Mouse (Mus musculus) myocyte (in vitro differentiated cells): ENCODE results near the gene Fam204a. TPM values are rescaled to one million over a fixed set of nuclear protein-coding genes. Genes with fewer than 3 reads are reported as not detected.

Experiments used
- H3K27me3 ChIP-seq: one replicate; pipeline ENCODE4 v1.6.1; 2011; ENCODE audit not compliant: control insufficient read depth, insufficient read depth, insufficient read length
- H3K36me3 ChIP-seq: one replicate; pipeline ENCODE4 v1.6.1; 2011; ENCODE audit not compliant: control insufficient read depth, insufficient read depth
- H3K4me2 ChIP-seq: one replicate; pipeline ENCODE4 v1.6.1; 2011; ENCODE audit warnings: low read depth, control low read depth
- H3K4me3 ChIP-seq: one replicate; pipeline ENCODE4 v1.5.1; 2011; ENCODE audit warnings: mild to moderate bottlenecking, control low read depth, moderate library complexity
- H3K79me2 ChIP-seq: one replicate; pipeline ENCODE4 v1.6.1; 2011; ENCODE audit not compliant: control insufficient read depth, insufficient read depth
- H3ac ChIP-seq: one replicate; pipeline ENCODE4 v1.6.1; 2011; ENCODE audit not compliant: control insufficient read depth, insufficient read length
- CEBPB ChIP-seq: IDR thresholded peaks from 2 replicates; pipeline ENCODE4 v1.6.1; 2011; ENCODE audit warnings: mild to moderate bottlenecking, moderate library complexity; ENCODE audit not compliant: poor library complexity, insufficient read depth, severe bottlenecking
- E2F4 ChIP-seq: IDR thresholded peaks from one replicate; pipeline ENCODE4 v1.6.1; 2011; ENCODE audit warnings: mild to moderate bottlenecking, control low read depth, moderate library complexity; ENCODE audit not compliant: insufficient read depth
- MAX ChIP-seq: IDR thresholded peaks from one replicate; pipeline ENCODE4 v1.6.1; 2011; ENCODE audit warnings: low read depth, mild to moderate bottlenecking, control low read depth
- MYOD1 ChIP-seq, 3 experiments: IDR thresholded peaks; one replicate each; pipeline ENCODE4 v1.6.1; 2011; ENCODE audit warnings: control low read depth in 2 of 3, low read depth in 2 of 3, mild to moderate bottlenecking in 2 of 3, moderate library complexity in 1 of 3; ENCODE audit not compliant: insufficient read length in 2 of 3, control insufficient read depth in 1 of 3
- MYOG ChIP-seq, 3 experiments: IDR thresholded peaks; one replicate each; pipeline ENCODE4 v1.6.1; 2011; ENCODE audit warnings: control low read depth in 2 of 3, low read depth in 2 of 3, mild to moderate bottlenecking in 2 of 3; ENCODE audit not compliant: insufficient read length in 2 of 3, control insufficient read depth in 1 of 3, insufficient read depth in 1 of 3
- POLR2A ChIP-seq: IDR thresholded peaks from one replicate; pipeline ENCODE4 v1.6.1; 2011; ENCODE audit warnings: low read depth, mild to moderate bottlenecking, control low read depth, moderate library complexity; ENCODE audit not compliant: insufficient read length
- POLR2AphosphoS2 ChIP-seq: IDR thresholded peaks from one replicate; pipeline ENCODE4 v1.6.1; 2011; ENCODE audit warnings: low read depth, control low read depth; ENCODE audit not compliant: insufficient read length
- REST ChIP-seq: IDR thresholded peaks from one replicate; pipeline ENCODE4 v1.6.1; 2011; ENCODE audit warnings: mild to moderate bottlenecking, control low read depth, moderate library complexity; ENCODE audit not compliant: insufficient read depth, insufficient read length
- SRF ChIP-seq: IDR thresholded peaks from one replicate; pipeline ENCODE4 v1.6.1; 2011; ENCODE audit warnings: low read depth; ENCODE audit not compliant: control insufficient read depth, insufficient read length
- TCF12 ChIP-seq: IDR thresholded peaks from one replicate; pipeline ENCODE4 v1.6.1; 2011; ENCODE audit warnings: mild to moderate bottlenecking, control low read depth; ENCODE audit not compliant: poor library complexity, insufficient read depth, severe bottlenecking
- TCF3 ChIP-seq: IDR thresholded peaks from one replicate; pipeline ENCODE4 v1.6.1; 2011; ENCODE audit warnings: low read depth, control low read depth; ENCODE audit not compliant: insufficient read length
- USF1 ChIP-seq: IDR thresholded peaks from one replicate; pipeline ENCODE4 v1.6.1; 2011; ENCODE audit warnings: low read depth, mild to moderate bottlenecking, control low read depth, moderate library complexity
- polyA plus RNA-seq: library from polyadenylated mRNA; unstranded; fragments of >200 nt; fragmentation: generic; extraction: Trizol; gene quantifications from one replicate; pipeline ENCODE4 v1.2.1, GENCODE M21; 2012; ENCODE audit warnings: missing spikeins

The Fam204a gene
- polyA plus RNA-seq, 1 experiment = 13.1 TPM

DNA sequence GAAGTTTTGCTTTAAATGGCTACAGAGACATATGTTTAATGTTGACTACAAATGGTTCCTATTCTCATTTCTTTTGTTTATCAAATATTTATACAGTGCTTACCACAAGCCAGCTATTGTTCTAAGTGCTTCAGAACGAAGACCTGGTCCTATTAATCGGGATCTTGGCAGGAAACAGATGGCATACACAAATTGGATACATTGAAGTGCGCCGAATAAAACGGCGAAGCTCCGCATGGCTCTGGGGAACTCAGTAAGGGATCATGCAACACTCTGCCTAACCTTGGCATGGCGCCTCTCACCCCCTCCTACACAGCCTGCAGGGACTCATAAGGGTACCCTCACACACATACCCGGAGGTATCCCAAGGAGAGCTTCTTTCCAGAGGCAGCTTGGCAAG lies 24.7 kb upstream of the Fam204a start:
- Histone ChIP-seq H3K4me2 (no peak overlapping the region), H3ac (no peak overlapping the region), H3K36me3 (no peaks in the 10 kb centered on the region), H3K4me3 (no peak overlapping the region), H3K79me2 (no peaks in the 10 kb centered on the region), H3K27me3 (no peaks in the 10 kb centered on the region)
- no peak for TF ChIP-seq TCF3
- TF ChIP-seq CEBPB = no peak
- TF ChIP-seq POLR2AphosphoS2 = no peak
- no peak for TF ChIP-seq MYOG (IDR thresholded peaks at IDR 0.05; ENCODE audit: control insufficient read depth in 1 of 3, insufficient read depth in 1 of 3, insufficient read length in 2 of 3, low read depth in 2 of 3)
- no peak for TF ChIP-seq E2F4
- TF ChIP-seq MAX = no peak
- TF ChIP-seq MYOD1 (IDR thresholded peaks at IDR 0.05; ENCODE audit: control insufficient read depth in 1 of 3, insufficient read length in 2 of 3, low read depth in 2 of 3) = no peak
- no peak for TF ChIP-seq TCF12

- H3ac ChIP-seq = no peak overlapping the region
- H3K36me3 ChIP-seq = no peaks in the 10 kb centered on the region
- H3K79me2 ChIP-seq = no peaks in the 10 kb centered on the region
- no peaks in the 10 kb centered on the region for H3K27me3 ChIP-seq
- TF ChIP-seq TCF3 (no peak), SRF (no peak), REST (no peak), MAX (no peak), E2F4 (no peak), POLR2A (no peak), POLR2AphosphoS2 (no peak), MYOD1 (IDR thresholded peaks at IDR 0.05; ENCODE audit: control insufficient read depth in 1 of 3, insufficient read length in 2 of 3, low read depth in 2 of 3) (no peak), CEBPB (no peak), USF1 (no peak), TCF12 (no peak), MYOG (IDR thresholded peaks at IDR 0.05; ENCODE audit: control insufficient read depth in 1 of 3, insufficient read depth in 1 of 3, insufficient read length in 2 of 3, low read depth in 2 of 3) (no peak)
- H3K4me2 ChIP-seq = no peak overlapping the region
- H3K4me3 ChIP-seq = no peak overlapping the region
Measured at GRCm38 (mm10) chr19:60245250-60245649, 18.7 kb upstream of the Fam204a start.

DNA sequence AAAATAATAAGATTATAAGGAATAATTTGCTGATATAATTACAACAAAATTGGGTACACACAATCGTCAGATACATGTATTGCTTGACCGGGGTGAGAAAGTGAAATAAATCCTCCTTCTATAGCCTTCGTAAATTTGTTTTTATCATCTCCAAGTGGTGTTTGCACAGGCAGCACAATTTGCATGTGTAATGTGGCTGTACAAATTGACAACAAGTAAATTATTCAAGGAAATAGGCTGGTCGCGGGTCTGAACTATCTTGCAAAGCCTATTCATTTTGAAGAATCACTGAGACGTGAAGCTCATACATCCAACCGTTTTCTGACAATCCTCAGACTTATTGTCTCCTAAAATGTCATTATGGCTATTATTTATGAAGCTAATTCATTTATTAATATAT lies 16.1 kb upstream of the Fam204a start:
- TF ChIP-seq TCF3 = no peak
- Histone ChIP-seq H3K79me2 (no peaks in the 10 kb centered on the region), H3K27me3 (no peaks in the 10 kb centered on the region), H3K4me2 (no peak overlapping the region), H3K4me3 (no peak overlapping the region), H3K36me3 (no peaks in the 10 kb centered on the region), H3ac (no peak overlapping the region)

- TF ChIP-seq TCF3 = no peak
- TF ChIP-seq MAX = no peak
- TF ChIP-seq POLR2AphosphoS2 = no peak
- no peak for TF ChIP-seq MYOD1 (IDR thresholded peaks at IDR 0.05; ENCODE audit: control insufficient read depth in 1 of 3, insufficient read length in 2 of 3, low read depth in 2 of 3)
- no peak for TF ChIP-seq TCF12
- no peak for TF ChIP-seq USF1
- TF ChIP-seq SRF = no peak
- no peak for TF ChIP-seq POLR2A
- TF ChIP-seq REST = no peak
- no peak for TF ChIP-seq E2F4
- TF ChIP-seq MYOG (IDR thresholded peaks at IDR 0.05; ENCODE audit: control insufficient read depth in 1 of 3, insufficient read depth in 1 of 3, insufficient read length in 2 of 3, low read depth in 2 of 3) = no peak
- TF ChIP-seq CEBPB = no peak
- no peak overlapping the region for H3K4me2 ChIP-seq
- no peak overlapping the region for H3K4me3 ChIP-seq
- no peaks in the 10 kb centered on the region for H3K27me3 ChIP-seq
- H3ac ChIP-seq = no peak overlapping the region
- no peaks in the 10 kb centered on the region for H3K36me3 ChIP-seq
- H3K79me2 ChIP-seq = no peaks in the 10 kb centered on the region
Measured at GRCm38 (mm10) chr19:60241916-60242602, 15.6 kb upstream of the Fam204a start.

GRCm38 (mm10) chr19:60231542-60231941 lies 5.0 kb upstream of the Fam204a start:
- no peak for TF ChIP-seq MYOG (IDR thresholded peaks at IDR 0.05; ENCODE audit: control insufficient read depth in 1 of 3, insufficient read depth in 1 of 3, insufficient read length in 2 of 3, low read depth in 2 of 3)
- TF ChIP-seq TCF3 = no peak
- TF ChIP-seq E2F4 = no peak
- no peaks in the 10 kb centered on the region for H3K79me2 ChIP-seq
- H3ac ChIP-seq = no peak overlapping the region

DNA sequence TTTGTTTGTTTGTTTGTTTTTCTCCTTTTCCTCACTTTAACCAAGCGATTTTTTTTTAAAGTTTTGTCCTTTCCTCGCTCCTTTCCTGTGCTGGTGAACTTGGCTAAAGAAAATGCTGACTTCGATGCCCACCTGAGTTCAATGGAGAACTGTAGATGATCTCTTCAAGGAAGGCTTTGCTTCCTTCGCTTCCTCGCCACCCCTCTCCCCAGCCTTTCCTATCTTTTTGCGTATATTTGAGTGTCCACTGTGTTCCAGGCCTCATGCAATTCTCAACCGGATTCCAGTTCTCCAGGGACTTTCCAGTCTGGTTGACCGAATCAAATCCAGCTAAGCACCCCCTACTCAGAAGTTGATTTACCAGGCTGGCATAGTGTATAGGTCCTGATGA lies 339 bp upstream of the Fam204a start:
- no peaks in the 10 kb centered on the region for H3K27me3 ChIP-seq
- TF ChIP-seq REST (no peak), MYOD1 (IDR thresholded peaks at IDR 0.05; ENCODE audit: control insufficient read depth in 1 of 3, insufficient read length in 2 of 3, low read depth in 2 of 3) (no peak), E2F4 (no peak), POLR2AphosphoS2 (no peak), USF1 (no peak), POLR2A (no peak), SRF (no peak), TCF12 (no peak), MAX (no peak), TCF3 (no peak), MYOG (IDR thresholded peaks at IDR 0.05; ENCODE audit: control insufficient read depth in 1 of 3, insufficient read depth in 1 of 3, insufficient read length in 2 of 3, low read depth in 2 of 3) (no peak), CEBPB (no peak)
- no peaks in the 10 kb centered on the region for H3K36me3 ChIP-seq
- H3K4me2 ChIP-seq = peak overlapping the region; percentile 91
- peak overlapping the region; percentile 45 for H3K4me3 ChIP-seq
- peak overlapping the region; percentile 63 for H3ac ChIP-seq
- peaks cover 41% of the 10 kb centered on the region for H3K79me2 ChIP-seq

More at GRCm38 (mm10) chr19:60231542-60231941, 5.0 kb upstream of the Fam204a start:
- H3K4me3 ChIP-seq = no peak overlapping the region
- H3K27me3 ChIP-seq = no peaks in the 10 kb centered on the region
- no peaks in the 10 kb centered on the region for H3K36me3 ChIP-seq
- no peak overlapping the region for H3K4me2 ChIP-seq
